Comparison of ENCODE assay signal across 8 mouse cellular contexts in the genomic region with DNA sequence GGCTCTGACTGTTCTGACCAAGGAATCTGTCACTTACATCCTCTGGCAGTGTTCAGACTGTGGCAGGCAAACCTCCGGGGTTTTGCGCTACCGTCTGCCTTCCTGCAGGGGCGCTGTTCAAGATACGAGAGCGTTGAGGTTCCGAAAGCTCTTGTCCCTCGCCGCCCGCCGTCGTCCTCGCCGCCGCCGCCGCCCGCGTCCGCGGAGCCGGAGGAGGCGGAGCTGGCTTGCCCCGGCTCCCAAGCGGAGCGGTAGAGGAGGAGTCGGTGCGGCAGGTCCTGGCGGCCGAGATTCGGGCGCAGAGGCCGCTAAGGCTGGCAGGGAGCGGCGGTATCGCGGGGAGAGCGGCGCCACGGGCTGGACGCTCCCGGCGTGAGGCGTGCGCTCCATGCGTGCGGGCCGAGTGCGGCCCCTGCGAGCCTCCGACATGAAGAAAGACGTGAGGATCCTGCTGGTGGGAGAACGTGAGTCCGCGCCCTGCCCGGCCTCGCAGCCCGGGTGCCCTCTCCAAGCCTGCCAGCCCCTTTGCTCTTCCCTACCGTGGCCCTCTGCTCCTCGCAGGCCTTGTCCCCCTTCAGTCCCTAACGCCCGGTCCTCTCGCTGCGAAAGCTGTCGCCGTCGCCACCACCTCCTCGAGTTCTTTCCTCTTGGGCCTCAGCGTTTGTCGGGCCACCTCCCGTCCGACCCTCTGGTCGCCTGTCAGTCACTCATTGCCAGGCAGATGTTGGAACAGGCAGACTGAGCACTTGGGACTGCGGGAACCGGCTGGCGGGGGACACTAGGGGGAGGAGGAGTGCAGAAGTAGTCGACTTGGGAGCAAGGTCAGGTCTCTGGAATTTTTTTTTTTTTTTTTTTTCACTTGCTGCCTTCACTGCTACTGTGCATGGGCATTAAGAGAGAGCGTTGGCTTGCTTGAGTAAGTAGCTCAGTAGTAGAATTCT. TPM values are rescaled to one million over a fixed set of nuclear protein-coding genes. Genes with fewer than 3 reads are reported as not detected.
DNase-seq lines count a peak whose midpoint lies in the region; ATAC-seq and TF ChIP-seq lines count a peak whose summit lies in the region.

Gene Rhot1 (plus strand): TSS at position 160 of the 941 bp plus-strand sequence.

- H3K36me3 ChIP-seq in hindbrain, embryonic 14.5 days (replicated peaks; ENCODE audit: control insufficient read depth, insufficient read depth), result peaks cover 5% of the 10 kb centered on the region

- peak within 1 kb of the TSS; percentile 91 for H3K27ac ChIP-seq in hindbrain, embryonic 14.5 days

- peaks cover 13% of the 10 kb centered on the region for H3K4me1 ChIP-seq in hindbrain, embryonic 14.5 days (replicated peaks; ENCODE audit: control insufficient read depth, insufficient read depth, low read length)

- POLR2A ChIA-PET in Patski (lab: Charles Lee), result no interaction called here

- H3K9me3 ChIP-seq in hindbrain, embryonic 14.5 days (ENCODE audit: control insufficient read depth, low read length), result no peaks in the 10 kb centered on the region

- peak within 1 kb of the TSS; percentile 85 for H3K9ac ChIP-seq in hindbrain, embryonic 14.5 days

- in situ Hi-C loops in Patski (cut with MboI; ENCODE audit: low pct_unique_long_range_greater_than_20kb), result no loop called here

- peak; percentile 49 for DNase-seq in Patski (ENCODE audit: low read depth, low spot score)
- DNase-seq in cerebellum, postnatal 14 days, result peak; percentile 99
- peak; percentile 93 to 95 for DNase-seq in frontal cortex, postnatal 25 days (ENCODE audit: low spot score in 2 of 2)
- DNase-seq in hindbrain, embryonic 14.5 days (ENCODE audit: low spot score), result peak; percentile 97
- peak; percentile 96 to 97 for DNase-seq in layer of hippocampus, postnatal 36 days
- DNase-seq in lung, postnatal 36 days, result peak; percentile 97
- DNase-seq in retina, postnatal 1 day, result peak; percentile 98
- DNase-seq in urinary bladder, adult 18-20 months (ENCODE audit: low spot score in 2 of 2), result peak; percentile 92 to 95

- CTCF ChIA-PET in Patski (lab: Charles Lee), result interaction anchor here (0.7 to 1.7 kb wide), 9 partner anchors 9 to 179 kb away, joined by 3 to 7 read pairs (median 4); partner anchors contain the start of gene Rnf135

- peak within 1 kb of the TSS; percentile 62 for H3K4me2 ChIP-seq in hindbrain, embryonic 14.5 days (replicated peaks)

- ATAC-seq in Patski, result peak; percentile 96
- peak; percentile 94 for ATAC-seq in hindbrain, embryonic 14.5 days (ENCODE audit: low FRiP score)

- under 1% methylated on average over 74 of the region's 78 CpGs for WGBS in hindbrain, embryonic 14.5 days

- peak within 1 kb of the TSS; percentile 97 for H3K4me3 ChIP-seq in hindbrain, embryonic 14.5 days (replicated peaks; ENCODE audit: low read length)

- TF ChIP-seq CTCF in Patski (IDR thresholded peaks at IDR 0.05), result peak; percentile 99

- H3K27me3 ChIP-seq in Patski, result no peaks in the 10 kb centered on the region
- no peaks in the 10 kb centered on the region for H3K27me3 ChIP-seq in hindbrain, embryonic 14.5 days (ENCODE audit: control insufficient read depth, insufficient read depth, low read length)

RNA-seq across cellular contexts. Expression of gene Rhot1, which starts in this region (rescaled TPM):
- 49.4 TPM for polyA plus RNA-seq in Patski (2021)
- polyA plus RNA-seq in hindbrain, embryonic 14.5 days (2014; fragmentation: Nextera tagmentation; extraction: Ambion mirVana), result 79.0 and 90.3 TPM in 2 replicates
- 10 to 100 TPM; 70.9 to 73.4 TPM for total RNA-seq in layer of hippocampus, postnatal 36 days (2021)

Comparison
In these comparisons a context has a peak if more than half of its experiments do, and no peak if none do; other contexts are left out.
1. Peak in every context shown above with its lines: DNase-seq, ATAC-seq, H3K4me3 ChIP-seq and H3K27ac ChIP-seq.
2. DNase-seq: peak in every context shown above with its lines; median percentile 99 in cerebellum, postnatal 14 days; 98 in retina, postnatal 1 day; 97 in hindbrain, embryonic 14.5 days; 97 in lung, postnatal 36 days; 96 in layer of hippocampus, postnatal 36 days; 94 in frontal cortex, postnatal 25 days; 94 in urinary bladder, adult 18-20 months; 49 in Patski.